Mouse (Mus musculus): ENCODE measurements around the gene Bmp5. TPM values are rescaled to one million over a fixed set of nuclear protein-coding genes. Genes with fewer than 3 reads are reported as not detected.

The Bmp5 gene
- 8.3 and 8.5 TPM in 2 replicates for polyA plus RNA-seq (2012; rRNA removed)

GRCm38 (mm10) chr9:75775129-75775845, at the start of gene Bmp5:
TSS of gene Bmp5 (plus strand) at chr9:75775364.
- H3K4me3 ChIP-seq (replicated peaks; ENCODE audit: insufficient read depth, low read depth, low read length): peak within 1 kb of the TSS; percentile 59

GRCm38 (mm10) chr9:75760075-75760474, 15.1 kb upstream of the Bmp5 start:
- TF ChIP-seq CTCF (IDR thresholded peaks at IDR 0.05; ENCODE audit: borderline replicate concordance, insufficient read depth, low read depth, low read length) (peak; percentile 16; the same call in 1 of the 2 replicates), POLR2A (IDR thresholded peaks at IDR 0.05; ENCODE audit: borderline replicate concordance, insufficient read depth, low read length) (no peak)
- Histone ChIP-seq H3K27me3 (ENCODE audit: control insufficient read depth, insufficient read depth, low read length) (no peaks in the 10 kb centered on the region; the same call in 1 of the 2 replicates), H3K4me1 (ENCODE audit: control insufficient read depth, insufficient read depth, low read length) (no peaks in the 10 kb centered on the region), H3K27ac (ENCODE audit: insufficient read depth, low read length) (no peak overlapping the region), H3K4me3 (replicated peaks; ENCODE audit: insufficient read depth, low read depth, low read length) (no peak overlapping the region)
- WGBS: 14% methylated on average over 5 of the region's 5 CpGs
- peak in 1 of 2 experiments; percentile 21 for DNase-seq

More at GRCm38 (mm10) chr9:75775129-75775845, at the start of gene Bmp5:
- Histone ChIP-seq H3K27me3 (ENCODE audit: control insufficient read depth, insufficient read depth, low read length) (no peaks in the 10 kb centered on the region), H3K4me1 (ENCODE audit: control insufficient read depth, insufficient read depth, low read length) (no peaks in the 10 kb centered on the region), H3K27ac (ENCODE audit: insufficient read depth, low read length) (peak within 1 kb of the TSS; percentile 71)
- TF ChIP-seq POLR2A (IDR thresholded peaks at IDR 0.05; ENCODE audit: borderline replicate concordance, insufficient read depth, low read length) (no peak), CTCF (IDR thresholded peaks at IDR 0.05; ENCODE audit: borderline replicate concordance, insufficient read depth, low read depth, low read length) (no peak)
- WGBS: 46% methylated on average over 7 of the region's 7 CpGs
- no peak for DNase-seq

GRCm38 (mm10) chr9:75761567-75761966, 13.6 kb upstream of the Bmp5 start:
- no peak for DNase-seq
- H3K4me1 ChIP-seq (ENCODE audit: control insufficient read depth, insufficient read depth, low read length): no peaks in the 10 kb centered on the region
- TF ChIP-seq CTCF (IDR thresholded peaks at IDR 0.05; ENCODE audit: borderline replicate concordance, insufficient read depth, low read depth, low read length) (no peak), POLR2A (IDR thresholded peaks at IDR 0.05; ENCODE audit: borderline replicate concordance, insufficient read depth, low read length) (no peak)
- no peaks in the 10 kb centered on the region; the same call in 1 of the 2 replicates for H3K27me3 ChIP-seq (ENCODE audit: control insufficient read depth, insufficient read depth, low read length)
- no peak overlapping the region for H3K4me3 ChIP-seq (replicated peaks; ENCODE audit: insufficient read depth, low read depth, low read length)
- WGBS: 93% methylated on average over 2 of the region's 2 CpGs
- H3K27ac ChIP-seq (ENCODE audit: insufficient read depth, low read length): no peak overlapping the region

- Histone ChIP-seq H3K4me1 (ENCODE audit: control insufficient read depth, insufficient read depth, low read length) (no peaks in the 10 kb centered on the region), H3K4me3 (replicated peaks; ENCODE audit: insufficient read depth, low read depth, low read length) (no peak overlapping the region), H3K27ac (ENCODE audit: insufficient read depth, low read length) (no peak overlapping the region), H3K27me3 (ENCODE audit: control insufficient read depth, insufficient read depth, low read length) (no peaks in the 10 kb centered on the region; the same call in 1 of the 2 replicates)
- 25% methylated on average over 5 of the region's 5 CpGs for WGBS
- peak in 1 of 2 experiments; percentile 17 for DNase-seq
- TF ChIP-seq CTCF (IDR thresholded peaks at IDR 0.05; ENCODE audit: borderline replicate concordance, insufficient read depth, low read depth, low read length) (peak; percentile 30; the same call in 1 of the 2 replicates), POLR2A (IDR thresholded peaks at IDR 0.05; ENCODE audit: borderline replicate concordance, insufficient read depth, low read length) (no peak)
These were observed 12.7 kb upstream of the Bmp5 start for GRCm38 (mm10) chr9:75762487-75762886.

- TF ChIP-seq CTCF (IDR thresholded peaks at IDR 0.05; ENCODE audit: borderline replicate concordance, insufficient read depth, low read depth, low read length) (no peak), POLR2A (IDR thresholded peaks at IDR 0.05; ENCODE audit: borderline replicate concordance, insufficient read depth, low read length) (no peak)
- no peak for DNase-seq
- no peaks in the 10 kb centered on the region for H3K4me1 ChIP-seq (ENCODE audit: control insufficient read depth, insufficient read depth, low read length)
- no peak overlapping the region for H3K27ac ChIP-seq (ENCODE audit: insufficient read depth, low read length)
- no peaks in the 10 kb centered on the region; the same call in 1 of the 2 replicates for H3K27me3 ChIP-seq (ENCODE audit: control insufficient read depth, insufficient read depth, low read length)
- WGBS: 95% methylated on average over 7 of the region's 7 CpGs
- no peak overlapping the region for H3K4me3 ChIP-seq (replicated peaks; ENCODE audit: insufficient read depth, low read depth, low read length)
These were observed 10.4 kb upstream of the Bmp5 start for GRCm38 (mm10) chr9:75764792-75765191.

- Histone ChIP-seq H3K27me3 (ENCODE audit: control insufficient read depth, insufficient read depth, low read length) (no peaks in the 10 kb centered on the region; the same call in 1 of the 2 replicates), H3K4me3 (replicated peaks; ENCODE audit: insufficient read depth, low read depth, low read length) (no peak overlapping the region), H3K4me1 (ENCODE audit: control insufficient read depth, insufficient read depth, low read length) (no peaks in the 10 kb centered on the region), H3K27ac (ENCODE audit: insufficient read depth, low read length) (no peak overlapping the region)
- no peak for DNase-seq
- TF ChIP-seq POLR2A (IDR thresholded peaks at IDR 0.05; ENCODE audit: borderline replicate concordance, insufficient read depth, low read length) (no peak), CTCF (IDR thresholded peaks at IDR 0.05; ENCODE audit: borderline replicate concordance, insufficient read depth, low read depth, low read length) (no peak)
- WGBS: 55% methylated on average over 5 of the region's 5 CpGs
These were observed 8.6 kb upstream of the Bmp5 start for GRCm38 (mm10) chr9:75766521-75766920.

- TF ChIP-seq POLR2A (IDR thresholded peaks at IDR 0.05; ENCODE audit: borderline replicate concordance, insufficient read depth, low read length) (no peak), CTCF (IDR thresholded peaks at IDR 0.05; ENCODE audit: borderline replicate concordance, insufficient read depth, low read depth, low read length) (no peak)
- no peak for DNase-seq
- Histone ChIP-seq H3K27ac (ENCODE audit: insufficient read depth, low read length) (no peak overlapping the region), H3K4me1 (ENCODE audit: control insufficient read depth, insufficient read depth, low read length) (no peaks in the 10 kb centered on the region), H3K4me3 (replicated peaks; ENCODE audit: insufficient read depth, low read depth, low read length) (no peak overlapping the region), H3K27me3 (ENCODE audit: control insufficient read depth, insufficient read depth, low read length) (no peaks in the 10 kb centered on the region)
- 93% methylated on average over 3 of the region's 3 CpGs for WGBS
These were observed 6.1 kb upstream of the Bmp5 start for GRCm38 (mm10) chr9:75769042-75769441.

GRCm38 (mm10) chr9:75776153-75776552, 989 bp downstream of the Bmp5 start:
- peak in 1 of 2 experiments; percentile 40 for DNase-seq
- H3K27me3 ChIP-seq (ENCODE audit: control insufficient read depth, insufficient read depth, low read length): no peaks in the 10 kb centered on the region
- peak overlapping the region; percentile 71 for H3K27ac ChIP-seq (ENCODE audit: insufficient read depth, low read length)
- peak overlapping the region; percentile 59 for H3K4me3 ChIP-seq (replicated peaks; ENCODE audit: insufficient read depth, low read depth, low read length)
- TF ChIP-seq CTCF (IDR thresholded peaks at IDR 0.05; ENCODE audit: borderline replicate concordance, insufficient read depth, low read depth, low read length) (no peak), POLR2A (IDR thresholded peaks at IDR 0.05; ENCODE audit: borderline replicate concordance, insufficient read depth, low read length) (no peak)
- no peaks in the 10 kb centered on the region for H3K4me1 ChIP-seq (ENCODE audit: control insufficient read depth, insufficient read depth, low read length)
- 62% methylated on average over 7 of the region's 7 CpGs for WGBS

Measured in cerebellum, adult 2 months (tissue).